In genomic region chr11:20907996-20908395, GRCm38 (mm10) we compare ENCODE assay signal across 14 mouse cellular contexts.
"Had no signal": no experiment of that assay in that cellular context is flagged by ENCODE, and none has a peak within 500 bp of the region (broad histone marks: within the 10 kb centered on the region; RNA-seq: fewer than 3 reads in every experiment).

No protein-coding gene starts in this region.

- H3K9me3 ChIP-seq: limb, embryonic 13.5 days; liver, embryonic 12.5 days; midbrain, embryonic 12.5 days; stomach, embryonic 15.5 days had no signal

- H3K36me3 ChIP-seq: limb, embryonic 13.5 days; liver, embryonic 12.5 days; midbrain, embryonic 12.5 days; stomach, embryonic 15.5 days had no signal

- DNase-seq: kidney, adult 8-10 months; kidney, postnatal 4 days; lung, embryonic 14.5 days; lung, postnatal 10 days; right cerebral cortex, postnatal 14 days had no signal

- H3K4me3 ChIP-seq: layer of hippocampus, adult 2 months; limb, embryonic 13.5 days; liver, embryonic 12.5 days; megakaryocyte, embryonic 14.5 days; midbrain, embryonic 12.5 days; stomach, embryonic 15.5 days had no signal

- H3K27me3 ChIP-seq: megakaryocyte, embryonic 14.5 days; midbrain, embryonic 12.5 days; stomach, embryonic 15.5 days had no signal

- H3K27ac ChIP-seq: kidney, postnatal 0 days; layer of hippocampus, adult 2 months; limb, embryonic 13.5 days; liver, embryonic 12.5 days; macrophage; midbrain, embryonic 12.5 days; stomach, embryonic 15.5 days had no signal

- ATAC-seq: liver, embryonic 12.5 days; midbrain, embryonic 16.5 days had no signal

- H3K4me1 ChIP-seq: midbrain, embryonic 12.5 days; stomach, embryonic 15.5 days had no signal

- H3K4me2 ChIP-seq: limb, embryonic 13.5 days; liver, embryonic 12.5 days; lung, embryonic 14.5 days; midbrain, embryonic 12.5 days; stomach, embryonic 15.5 days had no signal

- H3K9ac ChIP-seq: limb, embryonic 13.5 days; liver, embryonic 12.5 days; lung, embryonic 14.5 days; midbrain, embryonic 12.5 days; stomach, embryonic 15.5 days had no signal
